Mouse (Mus musculus) cerebellum, adult 2 months (tissue): ENCODE data around the gene Crybb2. TPM values are rescaled to one million over a fixed set of nuclear protein-coding genes. Genes with fewer than 3 reads are reported as not detected.

Source experiments
- DNase-seq, 2 experiments: peaks; one replicate each; pipeline ENCODE4 v3.0.0; 2021
- H3K27ac ChIP-seq: fragments of 200-500 bp; 2 replicates; pipeline ENCODE4 v1.5.1; 2012; ENCODE audit warnings: low read length, control low read depth, inconsistent platforms; ENCODE audit not compliant: insufficient read depth
- H3K27me3 ChIP-seq: fragments of 200-500 bp; 2 replicates; pipeline ENCODE4 v1.6.1; 2012; ENCODE audit warnings: inconsistent platforms, mild to moderate bottlenecking, low read length, moderate library complexity; ENCODE audit not compliant: control insufficient read depth, insufficient read depth
- H3K4me1 ChIP-seq: fragments of 200-500 bp; 2 replicates; pipeline ENCODE4 v1.6.1; 2011; ENCODE audit warnings: low read length; ENCODE audit not compliant: control insufficient read depth, insufficient read depth
- H3K4me3 ChIP-seq: fragments of 200-500 bp; replicated peaks from 2 replicates; pipeline ENCODE3; 2011; ENCODE audit warnings: mild to moderate bottlenecking, low read depth, low read length, control low read depth; ENCODE audit not compliant: insufficient read depth
- CTCF ChIP-seq: fragments of 200-500 bp; IDR thresholded peaks from 2 replicates; pipeline ENCODE4 v1.5.1; 2011; ENCODE audit warnings: low read depth, mild to moderate bottlenecking, control low read depth, low read length, moderate library complexity, borderline replicate concordance; ENCODE audit not compliant: insufficient read depth
- POLR2A ChIP-seq: fragments of 200-500 bp; IDR thresholded peaks from 2 replicates; pipeline ENCODE4 v1.6.1; 2011; ENCODE audit warnings: low read length, control low read depth, borderline replicate concordance; ENCODE audit not compliant: insufficient read depth
- WGBS: fragments of 180-500 bp; shearing (Covaris S2); methylation state at CpG from one replicate; pipeline ENCODE4 v1.1.7; 2018; 5-methylcytosine and 5-hydroxymethylcytosine counted together
- polyA plus RNA-seq: library from polyadenylated mRNA; depleted of rRNA; stranded (reverse); fragments of >200 nt; gene quantifications from 2 replicates; pipeline ENCODE4 v1.2.3, GENCODE M21; 2012; rRNA removed

Gene Crybb2
- not detected in 2 replicates for polyA plus RNA-seq

DNA sequence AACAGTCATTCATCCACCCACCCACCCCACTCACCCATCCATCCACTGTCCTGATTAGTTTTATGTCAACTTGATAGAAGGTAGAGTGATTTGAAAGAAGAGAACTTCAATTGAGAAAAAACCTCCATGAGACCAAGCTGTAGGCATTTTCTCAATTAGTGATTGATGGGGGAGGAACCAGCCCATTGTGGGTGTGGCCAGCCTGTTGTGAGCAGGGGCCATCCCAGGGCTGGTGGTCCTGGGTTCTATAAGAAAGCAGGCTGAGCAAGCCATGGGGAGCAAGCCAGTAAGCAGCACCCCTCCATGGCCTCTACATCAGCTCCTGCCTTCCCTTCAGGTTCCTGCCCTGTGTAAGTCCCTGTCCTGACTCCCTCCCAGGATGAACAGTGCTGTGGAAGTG, at the start of gene Crybb2:
Gene Crybb2, minus strand, starts transcription at position 101 of the 400 bp plus-strand sequence.
- DNase-seq: no peak
- Histone ChIP-seq H3K4me3 (no peak within 1 kb of the TSS), H3K27ac (no peak within 1 kb of the TSS), H3K4me1 (peaks cover 24% of the 10 kb centered on the region), H3K27me3 (no peaks in the 10 kb centered on the region)
- no peak for TF ChIP-seq CTCF
- no peak for TF ChIP-seq POLR2A

GRCm38 (mm10) chr5:113119291-113119690, 49.4 kb upstream of the Crybb2 start:
- Histone ChIP-seq H3K4me3 (no peak overlapping the region), H3K27me3 (no peaks in the 10 kb centered on the region), H3K4me1 (no peaks in the 10 kb centered on the region), H3K27ac (no peak overlapping the region)
- no peak for DNase-seq
- 86% methylated on average over 9 of the region's 9 CpGs for WGBS
- TF ChIP-seq POLR2A (no peak), CTCF (no peak)

DNA sequence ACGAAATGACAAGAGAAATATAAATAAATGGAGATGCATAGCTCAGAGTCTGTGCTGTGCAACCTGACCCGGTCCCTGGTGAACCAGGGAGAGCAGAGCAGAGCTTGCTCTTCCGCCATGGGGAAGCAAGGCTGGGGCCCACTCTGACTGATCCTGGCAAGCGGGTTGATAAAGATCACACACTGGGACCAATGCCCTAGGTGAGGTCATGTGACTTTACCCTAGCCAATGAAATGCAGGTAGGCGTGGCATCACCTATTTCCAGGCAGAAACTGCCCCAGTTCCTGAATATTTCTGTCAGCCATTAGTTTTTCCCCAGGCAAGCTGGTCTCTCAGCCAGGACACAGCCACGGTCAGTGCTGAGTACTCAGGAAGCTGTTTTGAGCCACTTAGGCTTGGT, 48.8 kb upstream of the Crybb2 start:
- 67% methylated on average over 6 of the region's 6 CpGs for WGBS

DNA sequence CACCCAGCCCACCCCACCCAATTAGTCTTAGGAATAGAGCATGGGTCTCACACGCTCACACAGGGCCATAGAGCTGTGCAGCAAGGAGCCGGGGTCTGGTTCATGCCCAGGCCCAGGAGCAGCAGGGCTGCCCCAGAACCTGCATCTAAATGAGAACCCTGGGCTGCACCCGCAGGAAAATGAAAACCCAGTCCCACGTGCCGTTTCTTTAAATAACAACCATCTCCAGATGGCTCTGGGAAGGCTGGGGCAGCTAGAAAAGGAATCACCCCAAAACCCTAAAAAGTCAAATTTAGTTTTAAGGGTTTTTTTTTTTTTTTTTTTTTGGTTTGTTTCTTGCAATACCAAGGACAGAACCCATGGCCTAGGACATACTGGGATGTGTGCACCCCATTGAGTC, 47.4 kb upstream of the Crybb2 start:
- H3K4me1 ChIP-seq: no peaks in the 10 kb centered on the region
- no peaks in the 10 kb centered on the region for H3K27me3 ChIP-seq
- WGBS: 50% methylated on average over 5 of the region's 5 CpGs
- no peak overlapping the region for H3K27ac ChIP-seq
- no peak overlapping the region for H3K4me3 ChIP-seq
- DNase-seq: no peak
- no peak for TF ChIP-seq POLR2A
- TF ChIP-seq CTCF: no peak

More for the DNA sequence above, 48.8 kb upstream of the Crybb2 start:
- Histone ChIP-seq H3K4me3 (no peak overlapping the region), H3K27me3 (no peaks in the 10 kb centered on the region), H3K27ac (no peak overlapping the region), H3K4me1 (no peaks in the 10 kb centered on the region)
- DNase-seq: peak in 1 of 2 experiments; percentile 31
- no peak for TF ChIP-seq CTCF
- TF ChIP-seq POLR2A: no peak

- no peak for DNase-seq
- H3K4me1 ChIP-seq: no peaks in the 10 kb centered on the region
- no peak overlapping the region for H3K27ac ChIP-seq
- TF ChIP-seq POLR2A: no peak
- TF ChIP-seq CTCF: no peak
- whole genome bisulfite sequencing: 83% methylated on average over 10 of the region's 10 CpGs
- H3K27me3 ChIP-seq: no peaks in the 10 kb centered on the region
- H3K4me3 ChIP-seq: no peak overlapping the region
Observed at GRCm38 (mm10) chr5:113115896-113116295, 46.0 kb upstream of the Crybb2 start.

GRCm38 (mm10) chr5:113114264-113115225, 44.6 kb upstream of the Crybb2 start:
- no peak for DNase-seq
- TF ChIP-seq CTCF: no peak
- TF ChIP-seq POLR2A: no peak
- H3K27me3 ChIP-seq: no peaks in the 10 kb centered on the region
- WGBS: 68% methylated on average over 20 of the region's 20 CpGs
- no peak overlapping the region for H3K4me3 ChIP-seq
- H3K27ac ChIP-seq: no peak overlapping the region
- no peaks in the 10 kb centered on the region for H3K4me1 ChIP-seq

DNA sequence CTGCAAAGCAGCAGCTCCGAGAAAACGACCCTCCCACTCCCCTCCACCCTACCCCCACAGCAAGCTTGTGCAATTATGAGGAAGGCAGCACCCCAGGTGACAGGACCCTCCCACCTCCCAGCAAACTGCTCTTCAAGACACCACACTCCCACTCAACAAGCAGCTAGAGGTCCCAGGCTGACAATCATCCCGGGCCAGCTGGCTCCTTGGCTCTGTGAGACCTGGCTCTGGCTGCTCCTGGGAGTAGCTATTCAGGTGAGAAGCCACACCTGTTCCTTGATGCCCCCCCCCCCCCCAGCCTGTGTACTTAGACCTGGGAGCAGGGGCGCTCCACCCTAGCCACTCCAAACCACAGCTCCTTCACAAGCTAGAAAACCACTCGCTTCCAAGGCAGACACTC, 43.2 kb upstream of the Crybb2 start:
- no peak overlapping the region for H3K4me3 ChIP-seq
- H3K27me3 ChIP-seq: no peaks in the 10 kb centered on the region
- no peak overlapping the region for H3K27ac ChIP-seq
- no peaks in the 10 kb centered on the region for H3K4me1 ChIP-seq
- DNase-seq: no peak
- TF ChIP-seq POLR2A (no peak), CTCF (no peak)
- WGBS: 45% methylated on average over 5 of the region's 5 CpGs

GRCm38 (mm10) chr5:113111336-113111735, 41.4 kb upstream of the Crybb2 start:
- Histone ChIP-seq H3K4me1 (no peaks in the 10 kb centered on the region), H3K27me3 (no peaks in the 10 kb centered on the region), H3K4me3 (no peak overlapping the region), H3K27ac (no peak overlapping the region)
- TF ChIP-seq CTCF: no peak
- TF ChIP-seq POLR2A: no peak
- DNase-seq: no peak
- WGBS: 42% methylated on average over 4 of the region's 4 CpGs
